Mouse (Mus musculus): Measurements from ENCODE around the gene Bst1. TPM values are rescaled to one million over a fixed set of nuclear protein-coding genes. Genes with fewer than 3 reads are reported as not detected.
A peak's percentile ranks its signal among the peaks of the same experiment; 100 is the strongest.

The Bst1 gene
- total and polyA plus RNA-seq, 2 experiments from 2014 or later, result 0.15 TPM; not detected in 1

DNA sequence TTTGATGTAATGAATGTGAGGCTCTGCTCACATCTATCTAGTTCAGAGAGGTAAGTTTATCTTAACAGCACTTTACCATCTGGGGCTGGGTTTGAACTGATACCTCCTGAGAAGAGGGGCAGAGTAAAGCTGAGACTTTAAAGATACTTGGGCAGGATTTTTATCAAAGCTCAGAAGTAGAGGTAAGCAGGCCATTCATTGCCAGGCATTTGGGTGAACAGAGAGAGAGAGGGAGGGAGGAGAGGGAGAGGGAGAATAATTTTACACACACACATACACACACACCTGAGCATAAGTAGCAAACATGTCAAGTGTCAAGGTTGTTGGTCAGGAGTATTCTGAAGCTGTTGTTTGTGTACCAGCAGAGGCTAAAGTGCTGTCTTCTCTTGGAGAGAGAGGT is 49.6 kb downstream of the Bst1 start, which contains the start of gene Cd38:
Gene Cd38, plus strand, starts transcription at position 301 of the 400 bp plus-strand sequence.
- H3K4me3 ChIP-seq (ENCODE audit: low read length), result peak within 1 kb of the TSS; percentile 26
- H3K9ac ChIP-seq (replicated peaks; ENCODE audit: low read length), result peak within 1 kb of the TSS; percentile 28; the same call in 1 of the 2 replicates
- peak within 1 kb of the TSS; percentile 60 for H3K4me2 ChIP-seq (ENCODE audit: low read depth, low read length)
- TF ChIP-seq CTCF (IDR thresholded peaks at IDR 0.05; ENCODE audit: low read depth), result no peak
- no peak for DNase-seq (ENCODE audit: low spot score)
- H3K27ac ChIP-seq, result peak within 1 kb of the TSS; percentile 26; the same call in 1 of the 2 replicates
- peaks cover 7% of the 10 kb centered on the region; the same call in 1 of the 2 replicates for H3K4me1 ChIP-seq (ENCODE audit: insufficient read depth, low read length)
- no peak for ATAC-seq
- H3K36me3 ChIP-seq (ENCODE audit: insufficient read depth, low read length), result no peaks in the 10 kb centered on the region
- no peaks in the 10 kb centered on the region for H3K9me3 ChIP-seq (ENCODE audit: low read length)
- no peaks in the 10 kb centered on the region for H3K27me3 ChIP-seq (ENCODE audit: insufficient read depth, low read length)

DNA sequence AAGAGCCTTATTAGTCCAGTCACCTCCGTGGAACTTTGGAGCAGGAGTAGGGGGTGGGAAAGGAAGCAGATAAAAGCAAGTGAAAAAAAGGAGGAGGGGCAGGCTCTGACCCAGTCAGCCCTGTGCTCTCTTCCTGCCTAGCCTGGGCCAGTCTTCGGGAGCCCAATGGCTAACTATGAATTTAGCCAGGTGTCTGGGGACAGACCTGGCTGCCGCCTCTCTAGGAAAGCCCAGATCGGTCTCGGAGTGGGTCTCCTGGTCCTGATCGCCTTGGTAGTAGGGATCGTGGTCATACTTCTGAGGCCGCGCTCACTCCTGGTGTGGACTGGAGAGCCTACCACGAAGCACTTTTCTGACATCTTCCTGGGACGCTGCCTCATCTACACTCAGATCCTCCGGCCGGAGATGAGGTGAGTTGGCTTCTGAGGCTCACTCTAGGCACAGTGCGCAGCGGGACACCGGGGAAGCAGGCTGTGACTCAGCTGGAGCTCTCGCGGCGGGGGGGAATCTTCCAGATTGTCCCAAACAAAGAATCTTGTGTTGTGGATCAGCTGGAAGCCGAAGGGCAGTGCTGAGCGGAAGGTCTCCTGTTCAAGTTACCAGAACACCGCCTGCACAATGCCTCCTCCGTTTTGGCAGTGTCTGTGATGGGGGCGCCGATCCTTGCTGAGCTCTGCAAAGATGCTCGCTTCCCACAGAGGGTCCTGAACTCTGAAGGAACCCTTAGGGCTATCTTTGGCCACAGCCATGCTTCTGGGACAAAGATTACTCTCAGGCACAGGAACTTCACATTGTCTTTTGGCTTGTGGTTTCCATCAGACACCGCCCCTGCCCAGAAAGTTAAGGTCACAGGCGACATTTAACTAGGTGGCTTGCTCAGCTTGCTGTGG is 50.3 kb downstream of the Bst1 start:
- Histone ChIP-seq H3K4me1 (ENCODE audit: insufficient read depth, low read length) (peaks cover 7% of the 10 kb centered on the region; the same call in 1 of the 2 replicates), H3K9me3 (ENCODE audit: low read length) (no peaks in the 10 kb centered on the region), H3K4me3 (ENCODE audit: low read length) (peak overlapping the region; percentile 26), H3K36me3 (ENCODE audit: insufficient read depth, low read length) (no peaks in the 10 kb centered on the region), H3K4me2 (ENCODE audit: low read depth, low read length) (peak overlapping the region; percentile 60), H3K27me3 (ENCODE audit: insufficient read depth, low read length) (no peaks in the 10 kb centered on the region), H3K27ac (peak overlapping the region; percentile 26; the same call in 1 of the 2 replicates), H3K9ac (replicated peaks; ENCODE audit: low read length) (peak overlapping the region; percentile 28; the same call in 1 of the 2 replicates)
- peak; percentile 16 for DNase-seq (ENCODE audit: low spot score)
- WGBS, result 6% methylated on average over 28 of the region's 28 CpGs
- no peak for TF ChIP-seq CTCF (IDR thresholded peaks at IDR 0.05; ENCODE audit: low read depth)
- ATAC-seq, result no peak

DNA sequence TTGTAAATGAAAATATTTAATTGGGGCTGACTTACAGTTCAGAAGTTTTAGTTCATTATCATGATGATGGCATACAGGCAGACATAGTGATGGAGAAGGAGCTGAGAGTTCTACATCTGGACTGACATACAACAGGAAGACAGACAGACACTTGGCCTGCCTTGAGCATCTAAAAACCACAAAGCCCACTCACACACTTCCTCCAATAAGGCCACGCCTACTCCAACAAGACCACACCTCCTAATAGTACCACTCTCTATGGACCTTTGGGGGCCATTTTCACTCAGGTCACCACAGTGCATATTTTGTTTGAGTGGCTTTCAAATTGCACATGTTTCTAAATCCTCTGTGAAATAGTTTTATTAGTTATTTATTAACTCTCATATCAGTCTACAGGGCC is 53.2 kb downstream of the Bst1 start:
- no peaks in the 10 kb centered on the region for H3K27me3 ChIP-seq (ENCODE audit: insufficient read depth, low read length)
- peaks cover 7% of the 10 kb centered on the region; the same call in 1 of the 2 replicates for H3K4me1 ChIP-seq (ENCODE audit: insufficient read depth, low read length)
- no peak overlapping the region for H3K9ac ChIP-seq (replicated peaks; ENCODE audit: low read length)
- H3K4me3 ChIP-seq (ENCODE audit: low read length), result no peak overlapping the region
- H3K9me3 ChIP-seq (ENCODE audit: low read length), result no peaks in the 10 kb centered on the region
- no peak for ATAC-seq
- 71% methylated on average over 1 of the region's 1 CpGs for WGBS
- no peak for DNase-seq (ENCODE audit: low spot score)
- TF ChIP-seq CTCF (IDR thresholded peaks at IDR 0.05; ENCODE audit: low read depth), result no peak
- no peak overlapping the region for H3K4me2 ChIP-seq (ENCODE audit: low read depth, low read length)
- H3K27ac ChIP-seq, result no peak overlapping the region
- H3K36me3 ChIP-seq (ENCODE audit: insufficient read depth, low read length), result no peaks in the 10 kb centered on the region

DNA sequence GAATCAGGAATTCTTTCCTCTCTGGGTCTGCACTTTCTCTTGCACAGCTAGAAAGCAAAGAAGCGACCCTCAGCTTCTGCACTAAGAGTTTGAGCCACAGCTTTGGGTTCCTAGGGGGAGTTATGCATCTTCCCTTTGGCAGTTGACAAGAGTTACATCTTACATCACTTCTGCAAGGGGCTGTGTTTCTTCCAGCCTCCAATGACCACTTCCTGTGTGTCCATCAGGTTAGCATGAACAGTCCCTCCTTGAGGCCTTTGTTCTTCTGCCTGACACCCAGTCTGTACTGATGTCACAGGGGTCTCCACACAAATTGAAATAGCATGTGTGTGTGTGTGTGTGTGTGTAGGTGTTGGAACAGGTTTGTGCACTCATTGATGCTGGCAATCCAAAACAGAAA is 54.0 kb downstream of the Bst1 start:
- Histone ChIP-seq H3K36me3 (ENCODE audit: insufficient read depth, low read length) (no peaks in the 10 kb centered on the region), H3K9me3 (ENCODE audit: low read length) (no peaks in the 10 kb centered on the region), H3K27me3 (ENCODE audit: insufficient read depth, low read length) (no peaks in the 10 kb centered on the region), H3K4me1 (ENCODE audit: insufficient read depth, low read length) (peaks cover 7% of the 10 kb centered on the region; the same call in 1 of the 2 replicates), H3K9ac (replicated peaks; ENCODE audit: low read length) (no peak overlapping the region), H3K4me3 (ENCODE audit: low read length) (no peak overlapping the region), H3K4me2 (ENCODE audit: low read depth, low read length) (no peak overlapping the region), H3K27ac (no peak overlapping the region)
- DNase-seq (ENCODE audit: low spot score) (no peak), ATAC-seq (no peak)
- no peak for TF ChIP-seq CTCF (IDR thresholded peaks at IDR 0.05; ENCODE audit: low read depth)
- WGBS, result 82% methylated on average over 1 of the region's 1 CpGs

DNA sequence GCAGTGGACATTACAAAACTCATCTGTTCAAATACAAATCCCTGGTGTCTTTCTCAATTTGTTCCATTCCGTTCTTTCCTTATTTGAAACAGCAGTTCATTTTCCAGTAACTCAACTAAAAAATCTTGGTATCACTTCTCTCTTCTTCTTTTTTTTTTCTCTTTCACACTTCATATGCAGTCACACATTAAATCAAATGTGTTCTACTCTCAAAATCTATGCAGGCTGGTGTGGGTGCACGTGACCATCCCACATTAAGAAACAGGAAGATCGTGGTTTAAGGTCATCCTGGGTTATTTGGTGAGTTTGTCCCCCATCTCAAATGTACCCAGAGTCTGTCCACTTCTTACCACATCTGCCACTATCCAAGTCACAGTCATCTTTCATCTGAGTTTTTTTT is 63.3 kb downstream of the Bst1 start:
- H3K27ac ChIP-seq, result no peak overlapping the region
- WGBS, result 91% methylated on average over 3 of the region's 3 CpGs
- ATAC-seq, result no peak

DNA sequence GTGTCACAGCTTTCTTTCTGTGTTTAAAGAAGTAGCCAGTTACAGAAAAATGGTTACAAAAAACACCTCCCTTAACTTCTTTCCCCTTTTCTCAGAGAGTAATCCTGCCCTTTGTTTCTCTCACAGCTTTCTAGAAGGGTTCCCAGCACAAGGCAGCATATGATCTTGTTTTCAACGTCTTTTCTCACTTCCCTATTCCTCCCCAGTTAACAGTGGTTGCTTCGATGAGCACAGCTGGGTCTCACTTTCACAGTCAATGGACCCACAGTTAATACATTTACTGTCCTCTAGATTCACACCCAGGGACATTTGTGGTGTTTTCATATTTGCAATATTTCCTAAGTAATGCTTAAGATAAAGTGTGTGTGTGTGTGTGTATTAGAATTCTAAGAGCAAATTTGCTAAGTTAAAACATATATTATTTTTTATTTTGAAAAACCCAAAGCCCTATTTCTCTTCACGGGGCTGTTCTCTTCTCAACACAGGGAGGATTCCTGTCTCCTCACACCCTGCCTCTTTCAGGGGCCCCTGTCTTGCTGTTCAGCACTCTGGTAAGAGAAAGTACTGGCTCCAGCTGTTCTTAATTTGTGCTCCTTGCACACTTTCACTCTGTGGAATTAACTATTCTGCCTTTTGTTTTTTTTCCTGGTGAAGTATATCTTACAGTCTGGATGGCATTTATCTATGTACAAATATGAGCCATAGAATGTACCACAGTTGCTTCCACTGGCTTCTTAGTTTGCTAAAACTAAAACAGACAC is 66.6 kb downstream of the Bst1 start:
- WGBS, result 20% methylated on average over 3 of the region's 3 CpGs
- ATAC-seq, result no peak

More for the DNA sequence above, 63.3 kb downstream of the Bst1 start:
- no peaks in the 10 kb centered on the region for H3K36me3 ChIP-seq (ENCODE audit: insufficient read depth, low read length)
- DNase-seq (ENCODE audit: low spot score), result no peak
- no peak for TF ChIP-seq CTCF (IDR thresholded peaks at IDR 0.05; ENCODE audit: low read depth)
- no peak overlapping the region for H3K4me2 ChIP-seq (ENCODE audit: low read depth, low read length)
- H3K4me3 ChIP-seq (ENCODE audit: low read length), result no peak overlapping the region
- H3K27me3 ChIP-seq (ENCODE audit: insufficient read depth, low read length), result no peaks in the 10 kb centered on the region
- no peaks in the 10 kb centered on the region for H3K4me1 ChIP-seq (ENCODE audit: insufficient read depth, low read length)
- H3K9me3 ChIP-seq (ENCODE audit: low read length), result no peaks in the 10 kb centered on the region
- no peak overlapping the region for H3K9ac ChIP-seq (replicated peaks; ENCODE audit: low read length)

More for the DNA sequence above, 66.6 kb downstream of the Bst1 start:
- no peak overlapping the region for H3K9ac ChIP-seq (replicated peaks; ENCODE audit: low read length)
- no peak overlapping the region for H3K4me2 ChIP-seq (ENCODE audit: low read depth, low read length)
- no peaks in the 10 kb centered on the region for H3K4me1 ChIP-seq (ENCODE audit: insufficient read depth, low read length)
- H3K27ac ChIP-seq, result no peak overlapping the region
- no peak overlapping the region for H3K4me3 ChIP-seq (ENCODE audit: low read length)
- H3K27me3 ChIP-seq (ENCODE audit: insufficient read depth, low read length), result no peaks in the 10 kb centered on the region
- H3K36me3 ChIP-seq (ENCODE audit: insufficient read depth, low read length), result no peaks in the 10 kb centered on the region
- no peaks in the 10 kb centered on the region for H3K9me3 ChIP-seq (ENCODE audit: low read length)
- TF ChIP-seq CTCF (IDR thresholded peaks at IDR 0.05; ENCODE audit: low read depth), result no peak
- DNase-seq (ENCODE audit: low spot score), result no peak
